Mouse (Mus musculus) thymus, adult 2 months (tissue): ENCODE results near the gene Tbl3.

Source experiments
- CTCF ChIP-seq: fragments of 200-500 bp; IDR thresholded peaks from 2 replicates; pipeline ENCODE4 v1.5.1; 2012; ENCODE audit warnings: mild to moderate bottlenecking, control low read depth, low read length, moderate library complexity, borderline replicate concordance; ENCODE audit not compliant: control insufficient read depth, poor library complexity, insufficient read depth; ENCODE audit errors: extremely low read depth
- POLR2A ChIP-seq: fragments of 200-500 bp; IDR thresholded peaks from 2 replicates; pipeline ENCODE4 v1.6.1; 2012; ENCODE audit warnings: mild to moderate bottlenecking, low read length, control low read depth, moderate library complexity; ENCODE audit not compliant: control insufficient read depth, poor library complexity, insufficient read depth; ENCODE audit errors: extremely low read depth

DNA sequence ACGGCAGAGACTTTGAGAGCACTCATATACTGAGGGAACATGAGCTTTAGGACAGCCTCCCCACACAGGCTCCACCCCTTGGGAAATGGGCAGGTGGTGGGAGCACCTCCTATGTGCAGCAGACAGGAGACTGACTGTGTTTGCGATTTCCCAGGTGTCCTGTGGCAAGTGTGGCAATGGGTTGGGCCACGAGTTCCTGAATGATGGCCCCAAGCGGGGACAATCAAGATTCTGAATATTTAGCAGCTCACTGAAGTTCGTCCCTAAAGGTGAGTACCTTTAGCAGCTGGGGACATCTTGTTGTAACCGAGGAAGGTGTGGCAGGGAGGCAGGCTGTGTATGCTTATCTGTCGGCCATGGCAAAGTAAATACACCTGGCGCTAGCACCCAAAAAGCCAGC is 32.5 kb upstream of the Tbl3 start:
- TF ChIP-seq POLR2A (no peak), CTCF (no peak)
